Mouse (Mus musculus) adipose tissue, adult 10 weeks (tissue): ENCODE results near the gene Gm9803. TPM values are rescaled to one million over a fixed set of nuclear protein-coding genes. Genes with fewer than 3 reads are reported as not detected.

Experiments used
- polyA plus RNA-seq: library from polyadenylated mRNA; stranded (reverse); fragments of 350-450 nt; fragmentation: Illumina TruSeq; extraction: RNeasy Lipid Tissue Mini Kit (QIAGEN cat#74804); gene quantifications from one replicate; pipeline ENCODE4 v1.2.3, GENCODE M21; 2014; ENCODE audit warnings: low read depth, low replicate concordance

Gm9803 gene
- polyA plus RNA-seq = 3.0 TPM

DNA sequence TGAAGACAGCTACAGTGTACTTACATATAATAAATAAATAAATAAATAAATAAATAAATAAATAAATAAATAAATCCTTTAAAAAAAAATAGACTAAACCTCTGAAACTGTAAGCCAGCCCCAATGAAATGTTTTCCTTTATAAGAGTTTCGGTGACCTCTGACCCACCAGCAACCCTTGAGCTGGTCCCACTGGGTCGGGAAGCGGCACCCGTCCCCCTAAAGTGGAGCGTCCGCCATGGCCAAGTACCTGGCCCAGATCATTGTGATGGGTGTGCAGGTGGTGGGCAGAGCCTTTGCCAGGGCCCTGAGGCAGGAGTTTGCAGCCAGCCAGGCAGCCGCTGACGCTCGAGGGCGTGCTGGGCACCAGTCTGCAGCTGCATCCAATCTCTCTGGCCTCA is at the start of gene Gm9803:
TSS of gene Gm9803 (plus strand) at position 154 of the 400 bp plus-strand sequence.

DNA sequence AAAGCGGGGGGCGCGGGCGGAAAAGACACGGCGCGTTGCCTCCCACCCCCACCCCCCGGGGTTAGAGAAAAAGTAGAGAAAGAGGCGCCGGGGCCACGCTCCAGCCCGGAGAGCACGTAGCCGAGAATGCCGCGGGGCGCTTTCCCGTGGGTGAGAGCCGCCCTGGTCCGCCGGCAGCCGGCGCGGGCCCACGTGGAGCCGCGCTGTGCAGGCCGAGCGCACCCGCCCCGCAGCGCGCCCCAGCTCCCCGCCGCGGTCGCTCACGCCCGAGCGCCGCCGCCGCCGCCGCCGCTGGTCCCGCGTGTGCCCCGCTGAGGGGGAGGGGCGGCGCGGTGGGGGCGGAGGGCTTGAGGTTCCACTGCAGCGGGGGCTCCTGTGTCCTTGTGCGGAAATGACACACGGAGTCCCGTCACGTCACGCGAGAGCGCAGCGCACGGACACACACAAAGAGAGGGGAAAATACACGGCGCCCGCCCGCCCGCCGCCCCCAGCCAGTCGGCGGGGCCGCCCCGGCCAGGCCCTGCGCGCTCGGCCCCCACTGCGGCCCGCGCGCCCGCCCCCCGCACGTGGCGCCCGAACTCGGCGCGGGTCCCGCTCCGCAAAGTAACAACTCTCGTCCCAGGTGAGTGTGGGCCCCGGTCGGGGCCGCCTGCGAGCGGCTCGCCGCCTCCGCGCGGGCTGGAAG is 45.0 kb upstream of the Gm9803 start, which contains the start of gene Bend3:
TSS of gene Bend3 (plus strand) at position 81 of the 685 bp plus-strand sequence.

DNA sequence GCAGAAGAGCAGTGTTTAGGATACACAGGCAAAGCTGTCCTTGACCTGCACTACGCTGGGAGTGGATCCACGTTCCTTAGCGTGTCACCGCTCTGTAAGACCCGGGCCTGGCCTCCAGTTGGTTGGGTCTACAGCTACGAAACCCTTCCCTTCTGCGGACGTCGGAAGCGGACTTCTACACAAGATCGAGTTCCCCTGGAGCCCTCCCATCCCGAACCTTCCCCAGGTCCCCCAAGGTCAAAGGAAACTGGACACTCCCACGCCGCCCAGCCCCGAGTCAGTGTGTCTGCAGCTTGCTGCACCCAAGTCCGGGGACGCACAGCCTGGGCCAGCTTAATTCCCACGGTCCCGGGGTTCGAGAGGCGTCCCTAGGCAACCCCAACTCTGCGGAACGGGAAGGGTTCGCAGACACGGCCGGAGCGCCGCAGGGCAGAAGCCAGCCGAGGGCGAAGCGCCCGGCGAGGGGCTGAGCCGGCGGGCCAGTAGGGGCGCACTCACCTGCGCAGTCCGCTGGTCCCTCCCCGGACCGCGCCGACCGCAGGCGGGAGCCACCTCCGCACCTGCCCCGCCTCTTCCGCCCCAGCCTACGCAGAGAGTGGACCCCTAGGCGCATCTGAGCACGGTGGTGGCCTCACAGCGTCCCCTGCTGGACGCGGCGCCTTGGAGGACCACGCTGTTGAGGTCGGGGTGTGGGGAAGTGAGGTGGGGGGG is 16.7 kb downstream of the Gm9803 start, which contains the start of gene 1700021F05Rik:
TSS of gene 1700021F05Rik (minus strand) at position 553 of the 711 bp plus-strand sequence.

Other genes with a start within 250 kb of the Gm9803 start
- 4.7 TPM for gene Bend3, start 45.3 kb upstream of the Gm9803 start, polyA plus RNA-seq
- gene 1700021F05Rik, start 16.9 kb downstream of the Gm9803 start, polyA plus RNA-seq = 32.1 TPM
- gene Cd24a, start 54.2 kb downstream of the Gm9803 start, polyA plus RNA-seq = 182 TPM